Mouse (Mus musculus) stomach, embryonic 14.5 days (tissue): Measurements from ENCODE around the gene Wdr4. TPM values are rescaled to one million over a fixed set of nuclear protein-coding genes. Genes with fewer than 3 reads are reported as not detected.

Source experiments
- ATAC-seq: fragments of 200-750 bp; cut with Nextera tagmentation; 2 replicates; pipeline ENCODE4 v1.8.0; 2017; ENCODE audit warnings: low read depth, moderate TSS enrichment; ENCODE audit not compliant: insufficient number of reproducible peaks, insufficient read depth, low FRiP score
- H3K27ac ChIP-seq: fragments of 300-500 bp; sonication (generic); 2 replicates; pipeline ENCODE4 v1.5.1; 2014; ENCODE audit warnings: mild to moderate bottlenecking, low read length, moderate library complexity, mixed read lengths
- H3K27me3 ChIP-seq: fragments of 300-500 bp; sonication (generic); 2 replicates; pipeline ENCODE4 v1.6.1; 2014; ENCODE audit warnings: low read length, control low read depth, mixed read lengths; ENCODE audit not compliant: control insufficient read depth, insufficient read depth
- H3K36me3 ChIP-seq: fragments of 300-500 bp; sonication (generic); 2 replicates; pipeline ENCODE4 v1.6.1; 2014; ENCODE audit warnings: mild to moderate bottlenecking, control low read depth, low read length, moderate library complexity, mixed read lengths; ENCODE audit not compliant: control insufficient read depth, insufficient read depth
- H3K4me1 ChIP-seq: fragments of 300-500 bp; sonication (generic); 2 replicates; pipeline ENCODE4 v1.6.1; 2014; ENCODE audit warnings: low read length, control low read depth, mixed read lengths; ENCODE audit not compliant: control insufficient read depth, insufficient read depth
- H3K4me2 ChIP-seq: fragments of 300-500 bp; sonication (generic); replicated peaks from 2 replicates; pipeline ENCODE4 v1.6.1; 2014; ENCODE audit warnings: low read depth, low read length, control low read depth
- H3K4me3 ChIP-seq: fragments of 300-500 bp; sonication (generic); 2 replicates; pipeline ENCODE4 v1.5.1; 2014; ENCODE audit warnings: low read depth, low read length, control low read depth
- H3K9ac ChIP-seq: fragments of 300-500 bp; sonication (generic); replicated peaks from 2 replicates; pipeline ENCODE4 v1.6.1; 2014; ENCODE audit warnings: low read depth, mild to moderate bottlenecking, control low read depth, low read length, moderate library complexity, mixed read lengths
- H3K9me3 ChIP-seq: fragments of 300-500 bp; sonication (generic); 2 replicates; pipeline ENCODE4 v1.6.1; 2016; ENCODE audit warnings: low read depth, low read length, control low read depth; ENCODE audit not compliant: control insufficient read depth
- WGBS: fragments of 180-500 bp; shearing (Covaris S2); extraction: QIAGEN DNeasy Blood & Tissue Kit; methylation state at CpG from one replicate; pipeline ENCODE4 v1.1.7; 2014; 5-methylcytosine and 5-hydroxymethylcytosine counted together
- polyA plus RNA-seq: library from polyadenylated mRNA; unstranded; fragments of >200 nt; fragmentation: Nextera tagmentation; extraction: Ambion mirVana; gene quantifications from 2 replicates; pipeline ENCODE4 v1.2.1, GENCODE M21; 2014

The Wdr4 gene
- polyA plus RNA-seq, 1 experiment from 2014 or later, result 34.7 TPM

GRCm38 (mm10) chr17:31497726-31498125, 22.1 kb downstream of the Wdr4 start:
- no peak overlapping the region for H3K27ac ChIP-seq
- H3K36me3 ChIP-seq, result peaks cover 60% of the 10 kb centered on the region
- ATAC-seq, result no peak
- no peaks in the 10 kb centered on the region for H3K27me3 ChIP-seq
- WGBS, result 84% methylated on average over 6 of the region's 6 CpGs
- no peaks in the 10 kb centered on the region for H3K4me1 ChIP-seq
- H3K4me3 ChIP-seq, result no peak overlapping the region
- no peak overlapping the region for H3K4me2 ChIP-seq
- H3K9ac ChIP-seq, result no peak overlapping the region
- H3K9me3 ChIP-seq, result no peaks in the 10 kb centered on the region

DNA sequence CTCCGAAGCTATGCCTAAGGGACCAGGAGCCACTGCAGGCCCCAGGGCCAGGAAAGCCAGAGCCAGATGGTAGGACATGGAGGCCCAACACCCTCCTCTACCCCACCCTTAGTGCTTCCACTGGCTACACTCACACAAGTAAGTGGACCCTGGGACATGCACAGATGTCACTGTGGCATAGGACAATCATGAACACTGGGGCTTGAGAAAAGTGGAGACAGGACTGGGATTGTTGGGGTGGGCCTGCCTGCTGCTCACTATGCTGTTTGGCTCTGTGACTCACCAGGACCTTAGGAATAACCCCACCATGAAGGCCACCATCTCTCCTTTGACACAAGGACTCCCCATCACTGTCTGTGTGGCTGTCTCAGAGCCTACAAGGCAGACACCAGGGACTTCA, 24.8 kb downstream of the Wdr4 start:
- no peak overlapping the region for H3K27ac ChIP-seq
- no peaks in the 10 kb centered on the region for H3K27me3 ChIP-seq
- H3K36me3 ChIP-seq, result peaks cover 38% of the 10 kb centered on the region
- H3K4me1 ChIP-seq, result no peaks in the 10 kb centered on the region
- H3K9ac ChIP-seq, result no peak overlapping the region
- H3K4me2 ChIP-seq, result no peak overlapping the region
- H3K4me3 ChIP-seq, result no peak overlapping the region
- ATAC-seq, result no peak
- no peaks in the 10 kb centered on the region for H3K9me3 ChIP-seq
- 90% methylated on average over 1 of the region's 1 CpGs for WGBS

DNA sequence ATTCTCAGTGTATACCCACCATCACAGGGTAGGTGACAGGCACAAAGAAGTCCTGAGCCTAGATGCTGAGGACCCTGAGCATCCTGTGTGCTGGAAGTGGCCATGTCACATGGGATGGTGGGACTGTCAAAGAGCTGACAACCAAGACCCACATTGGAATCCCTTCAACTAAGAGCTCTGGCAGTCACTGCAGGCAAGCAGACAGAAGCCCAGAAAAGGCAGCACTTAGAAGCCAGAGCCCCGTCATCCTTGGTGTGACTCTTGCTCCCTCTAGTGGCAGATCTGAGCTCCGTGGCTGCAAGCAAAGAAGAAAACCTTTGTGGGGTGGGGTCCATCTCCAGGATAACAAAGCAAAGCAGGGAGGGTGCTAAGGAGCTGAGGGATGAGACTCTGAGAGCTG, 27.4 kb downstream of the Wdr4 start:
- WGBS, result 0% methylated on average over 2 of the region's 2 CpGs
- H3K27ac ChIP-seq, result no peak overlapping the region
- H3K27me3 ChIP-seq, result no peaks in the 10 kb centered on the region
- H3K36me3 ChIP-seq, result peaks cover 18% of the 10 kb centered on the region
- ATAC-seq, result no peak; the same call in 1 of the 2 replicates
- no peak overlapping the region for H3K4me3 ChIP-seq
- no peaks in the 10 kb centered on the region for H3K4me1 ChIP-seq
- H3K9me3 ChIP-seq, result no peaks in the 10 kb centered on the region
- no peak overlapping the region for H3K4me2 ChIP-seq
- no peak overlapping the region for H3K9ac ChIP-seq

- peaks cover 7% of the 10 kb centered on the region for H3K36me3 ChIP-seq
- no peaks in the 10 kb centered on the region for H3K4me1 ChIP-seq
- H3K4me2 ChIP-seq, result no peak overlapping the region
- H3K27me3 ChIP-seq, result no peaks in the 10 kb centered on the region
- no peak overlapping the region for H3K27ac ChIP-seq
- no peak overlapping the region for H3K9ac ChIP-seq
- H3K9me3 ChIP-seq, result no peaks in the 10 kb centered on the region
- ATAC-seq, result no peak
- no peak overlapping the region for H3K4me3 ChIP-seq
These were observed 28.4 kb downstream of the Wdr4 start for GRCm38 (mm10) chr17:31491355-31491754.

GRCm38 (mm10) chr17:31487433-31488060, 32.2 kb downstream of the Wdr4 start:
- no peaks in the 10 kb centered on the region for H3K27me3 ChIP-seq
- H3K36me3 ChIP-seq, result no peaks in the 10 kb centered on the region
- H3K4me2 ChIP-seq, result no peak overlapping the region
- no peak overlapping the region for H3K4me3 ChIP-seq
- H3K9me3 ChIP-seq, result no peaks in the 10 kb centered on the region
- no peak for ATAC-seq
- WGBS, result 31% methylated on average over 6 of the region's 6 CpGs
- peak overlapping the region; percentile 39; the same call in 1 of the 2 replicates for H3K27ac ChIP-seq
- H3K4me1 ChIP-seq, result no peaks in the 10 kb centered on the region
- H3K9ac ChIP-seq, result no peak overlapping the region

DNA sequence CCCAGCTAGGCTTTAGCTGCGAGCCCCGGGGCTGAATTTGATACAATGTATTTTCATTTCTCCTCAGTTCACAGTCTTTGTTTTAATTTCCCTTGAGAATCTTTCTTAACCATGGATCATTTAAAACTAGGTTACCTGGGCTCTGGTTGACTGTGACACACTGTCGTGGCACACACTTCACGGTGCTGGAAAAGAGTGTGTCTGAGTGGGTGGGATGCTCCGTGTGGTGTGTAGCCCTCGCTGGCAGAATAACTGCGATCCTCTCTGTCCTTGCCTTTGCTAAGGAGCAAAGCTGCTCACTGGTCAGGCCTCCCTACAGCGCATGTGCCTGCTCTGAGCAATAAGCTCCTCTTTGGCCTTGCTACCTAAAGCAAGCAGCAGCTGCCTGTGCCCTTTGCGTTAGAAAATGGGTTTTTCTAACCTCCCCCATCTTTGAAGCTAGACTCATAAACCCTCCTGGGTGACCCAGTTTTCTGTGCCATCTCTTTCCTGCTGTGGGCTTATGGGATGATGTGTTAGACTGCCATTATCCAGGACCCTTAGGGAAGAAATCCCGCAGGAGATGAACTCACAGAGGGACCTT, 33.1 kb downstream of the Wdr4 start:
- H3K9me3 ChIP-seq, result no peaks in the 10 kb centered on the region

DNA sequence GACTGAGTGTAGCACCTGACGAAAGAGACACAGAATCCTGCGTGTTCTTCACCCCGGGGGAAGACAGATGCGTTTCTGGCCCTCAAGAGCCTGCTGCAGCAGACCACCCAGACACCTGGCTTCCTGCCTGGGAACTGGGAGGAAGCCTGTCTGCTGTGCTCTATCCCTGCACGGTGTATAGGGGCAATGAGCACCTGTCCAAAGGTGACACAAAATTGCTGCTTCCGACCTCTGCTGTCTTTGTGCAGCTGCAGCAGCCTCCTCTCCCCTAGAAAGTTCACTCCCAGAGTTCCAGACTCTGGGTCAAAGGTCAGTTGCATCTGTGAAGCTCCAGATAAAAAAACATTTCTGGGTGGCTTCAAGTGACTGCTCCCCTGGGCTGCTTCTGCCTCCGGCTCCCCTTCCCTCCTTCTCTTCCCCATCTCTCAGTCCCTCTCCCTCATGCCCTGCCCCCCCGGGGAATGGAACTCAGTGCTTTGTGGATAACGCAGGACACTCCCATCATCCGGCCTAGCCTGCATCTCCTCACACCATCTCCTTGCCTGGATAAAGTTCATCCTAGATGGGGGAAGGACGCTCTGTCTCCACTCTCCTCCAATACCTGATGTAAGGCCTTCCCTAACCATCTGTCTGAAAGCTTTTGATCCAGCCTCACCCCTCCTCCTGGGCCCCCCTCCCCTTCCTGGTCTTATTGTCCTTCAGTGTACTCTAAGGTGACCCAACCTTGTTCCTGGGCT, 40.5 kb downstream of the Wdr4 start:
- Histone ChIP-seq H3K9ac (no peak overlapping the region), H3K36me3 (no peaks in the 10 kb centered on the region), H3K27me3 (no peaks in the 10 kb centered on the region), H3K4me3 (no peak overlapping the region), H3K4me2 (no peak overlapping the region), H3K9me3 (no peaks in the 10 kb centered on the region), H3K27ac (0 out of 2 replicates have a peak overlapping the region, but pooled peaks have one; percentile 2), H3K4me1 (0 out of 2 replicates have a peak, but pooled peaks cover 4% of the 10 kb centered on the region)
- WGBS, result 37% methylated on average over 11 of the region's 11 CpGs
- no peak for ATAC-seq

More for the DNA sequence above, 33.1 kb downstream of the Wdr4 start:
- Histone ChIP-seq H3K36me3 (no peaks in the 10 kb centered on the region), H3K4me1 (no peaks in the 10 kb centered on the region), H3K27ac (no peak overlapping the region; the same call in 1 of the 2 replicates), H3K27me3 (no peaks in the 10 kb centered on the region), H3K4me3 (no peak overlapping the region), H3K9ac (no peak overlapping the region), H3K4me2 (no peak overlapping the region)
- WGBS, result 74% methylated on average over 10 of the region's 10 CpGs
- ATAC-seq, result no peak

DNA sequence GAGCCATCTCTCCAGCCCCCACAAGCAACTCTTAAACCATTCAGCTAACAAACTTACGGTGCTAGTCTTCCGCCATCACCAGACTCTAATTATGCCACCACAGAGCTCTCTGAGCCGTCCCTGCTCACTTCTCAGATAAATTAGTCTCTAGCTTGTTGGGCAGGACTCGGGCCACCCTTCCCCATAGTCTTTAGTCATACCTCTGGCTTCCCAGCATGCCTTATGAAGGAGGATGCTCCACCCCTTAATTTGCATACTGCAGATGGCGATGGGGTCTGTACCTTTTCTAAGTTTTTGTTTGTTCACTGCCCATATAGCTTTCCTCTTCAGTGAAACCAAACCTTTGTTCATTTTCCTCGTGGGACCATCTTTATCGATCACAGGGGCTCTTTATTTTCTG, 41.2 kb downstream of the Wdr4 start:
- Histone ChIP-seq H3K9me3 (no peaks in the 10 kb centered on the region), H3K4me3 (no peak overlapping the region), H3K9ac (no peak overlapping the region), H3K4me1 (0 out of 2 replicates have a peak, but pooled peaks cover 4% of the 10 kb centered on the region), H3K27me3 (no peaks in the 10 kb centered on the region), H3K4me2 (no peak overlapping the region), H3K36me3 (no peaks in the 10 kb centered on the region), H3K27ac (no peak overlapping the region)
- no peak for ATAC-seq
- WGBS, result 71% methylated on average over 7 of the region's 7 CpGs
